Mouse (Mus musculus) embryonic facial prominence, embryonic 10.5 days (tissue): ENCODE data around the gene Traf3ip3. TPM values are rescaled to one million over a fixed set of nuclear protein-coding genes. Genes with fewer than 3 reads are reported as not detected.

Source experiments
- DNase-seq: peaks from one replicate; pipeline ENCODE4 v3.0.0-alpha.2; 2017; ENCODE audit warnings: low spot score
- H3K27ac ChIP-seq: fragments of 300-500 bp; sonication (generic); replicated peaks from 2 replicates; pipeline ENCODE4 v1.5.1; 2016; ENCODE audit warnings: mild to moderate bottlenecking
- H3K27me3 ChIP-seq: fragments of 300-500 bp; sonication (generic); replicated peaks from 2 replicates; pipeline ENCODE4 v1.6.1; 2016; ENCODE audit warnings: low read depth, mild to moderate bottlenecking; ENCODE audit not compliant: poor library complexity, severe bottlenecking
- H3K36me3 ChIP-seq: fragments of 300-500 bp; sonication (generic); replicated peaks from 2 replicates; pipeline ENCODE4 v1.6.1; 2016; ENCODE audit warnings: mild to moderate bottlenecking, moderate library complexity
- H3K4me1 ChIP-seq: fragments of 300-500 bp; sonication (generic); 2 replicates; pipeline ENCODE4 v1.6.1; 2016
- H3K4me3 ChIP-seq: fragments of 300-500 bp; sonication (generic); 2 replicates; pipeline ENCODE4 v1.5.1; 2016; ENCODE audit warnings: mild to moderate bottlenecking, moderate library complexity
- H3K9me3 ChIP-seq: fragments of 300-500 bp; sonication (generic); 2 replicates; pipeline ENCODE4 v1.6.1; 2016; ENCODE audit warnings: mild to moderate bottlenecking
- WGBS: fragments of 180-500 bp; shearing (Covaris S2); methylation state at CpG from one replicate; pipeline ENCODE4 v1.1.7; 2016; 5-methylcytosine and 5-hydroxymethylcytosine counted together
- polyA plus RNA-seq: library from polyadenylated mRNA; unstranded; fragments of >200 nt; fragmentation: Nextera tagmentation; extraction: Ambion mirVana; gene quantifications from 2 replicates; pipeline ENCODE4 v1.2.1, GENCODE M21; 2016

Traf3ip3 gene
- 0.71 and 0.88 TPM in 2 replicates for polyA plus RNA-seq

DNA sequence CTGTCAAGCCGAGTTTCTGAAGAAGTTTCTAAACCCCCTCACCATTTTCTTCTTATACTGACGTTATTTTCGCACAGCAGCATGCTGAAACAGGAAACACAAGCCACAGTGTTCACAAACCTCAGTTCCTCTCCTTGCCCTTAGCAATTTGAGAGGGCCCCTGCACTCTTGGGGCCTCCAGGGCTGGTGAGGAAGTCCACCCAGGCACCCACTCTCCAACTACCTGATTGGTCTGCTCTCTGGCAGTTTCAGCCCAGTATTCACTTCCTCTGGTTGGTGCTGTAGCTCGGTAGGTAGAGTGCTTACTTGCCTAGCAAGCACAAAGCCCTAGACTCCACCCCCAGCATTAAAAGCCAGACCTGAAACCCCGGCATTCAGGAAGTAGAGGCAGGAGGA lies at the start of gene Traf3ip3:
Gene Traf3ip3 (minus strand): TSS at position 321 of the 396 bp plus-strand sequence.
- no peaks in the 10 kb centered on the region for H3K36me3 ChIP-seq
- 61% methylated on average over 5 of the region's 5 CpGs for WGBS
- no peak within 1 kb of the TSS for H3K27ac ChIP-seq
- no peaks in the 10 kb centered on the region for H3K27me3 ChIP-seq
- no peak for DNase-seq
- H3K9me3 ChIP-seq: no peaks in the 10 kb centered on the region
- peaks cover 10% of the 10 kb centered on the region; the same call in 1 of the 2 replicates for H3K4me1 ChIP-seq
- no peak within 1 kb of the TSS for H3K4me3 ChIP-seq

GRCm38 (mm10) chr1:193250026-193250425 lies 48.5 kb upstream of the Traf3ip3 start:
- H3K4me1 ChIP-seq: no peaks in the 10 kb centered on the region
- DNase-seq: no peak
- no peaks in the 10 kb centered on the region for H3K27me3 ChIP-seq
- H3K9me3 ChIP-seq: no peaks in the 10 kb centered on the region
- H3K36me3 ChIP-seq: no peaks in the 10 kb centered on the region
- H3K4me3 ChIP-seq: no peak overlapping the region
- WGBS: 88% methylated on average over 2 of the region's 2 CpGs
- H3K27ac ChIP-seq: no peak overlapping the region

DNA sequence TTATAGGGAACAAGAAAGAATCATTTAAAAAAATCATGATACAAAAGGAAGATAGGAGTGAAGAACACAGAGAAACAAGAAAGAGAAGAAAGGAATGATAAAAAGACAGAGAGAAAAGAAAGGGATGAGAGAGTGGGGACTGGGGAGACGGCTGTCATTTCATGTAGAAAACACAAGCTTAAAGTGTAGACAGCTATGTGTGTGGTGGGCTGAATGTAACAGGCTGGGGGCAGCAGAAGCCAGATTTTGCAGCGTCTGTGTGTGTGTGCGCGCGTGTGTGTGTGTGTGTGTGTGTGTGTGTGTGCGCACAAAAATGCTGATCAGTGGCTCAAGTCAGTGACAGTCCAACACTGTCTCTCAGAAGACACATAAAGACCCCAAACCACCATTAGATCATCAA lies 42.7 kb upstream of the Traf3ip3 start:
- Histone ChIP-seq H3K4me1 (no peaks in the 10 kb centered on the region; the same call in 1 of the 2 replicates), H3K27ac (no peak overlapping the region), H3K4me3 (no peak overlapping the region), H3K36me3 (no peaks in the 10 kb centered on the region), H3K27me3 (no peaks in the 10 kb centered on the region), H3K9me3 (no peaks in the 10 kb centered on the region)
- 89% methylated on average over 6 of the region's 6 CpGs for WGBS
- no peak for DNase-seq

DNA sequence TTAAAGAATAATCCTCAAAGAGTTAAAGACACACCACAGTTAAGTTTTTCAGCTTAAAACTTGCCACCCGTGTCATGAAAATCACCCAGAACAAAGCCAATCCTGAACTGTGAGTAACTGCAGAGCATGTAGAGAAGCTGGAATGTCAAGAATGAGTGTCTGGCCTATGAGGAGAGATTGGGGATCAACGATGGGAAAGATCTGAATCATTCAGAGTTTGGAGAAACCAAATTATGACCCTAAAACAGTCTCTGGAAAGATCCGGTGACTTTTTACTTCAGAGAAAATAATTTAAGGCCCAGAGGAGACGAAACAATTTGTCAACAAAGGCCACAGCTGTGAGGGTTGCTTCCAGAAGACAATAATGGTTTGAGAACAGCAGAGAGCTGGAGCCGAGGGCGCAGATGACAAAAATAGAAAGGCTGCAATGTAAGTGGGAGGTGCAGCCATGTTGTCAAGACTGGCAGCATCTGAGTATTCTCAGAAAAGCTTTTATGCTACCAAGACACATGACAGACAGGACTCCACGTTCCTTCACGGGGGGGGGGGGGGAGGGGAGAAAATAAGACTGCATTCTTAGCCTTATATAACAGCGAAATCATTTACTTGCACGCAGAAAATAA lies 42.2 kb upstream of the Traf3ip3 start:
- WGBS: 68% methylated on average over 10 of the region's 10 CpGs
- Histone ChIP-seq H3K9me3 (no peaks in the 10 kb centered on the region), H3K4me1 (no peaks in the 10 kb centered on the region; the same call in 1 of the 2 replicates), H3K4me3 (no peak overlapping the region), H3K27ac (no peak overlapping the region), H3K27me3 (no peaks in the 10 kb centered on the region), H3K36me3 (no peaks in the 10 kb centered on the region)
- no peak for DNase-seq

GRCm38 (mm10) chr1:193242863-193243262 lies 41.4 kb upstream of the Traf3ip3 start:
- Histone ChIP-seq H3K27me3 (no peaks in the 10 kb centered on the region), H3K4me3 (no peak overlapping the region), H3K9me3 (no peaks in the 10 kb centered on the region), H3K36me3 (no peaks in the 10 kb centered on the region), H3K4me1 (no peaks in the 10 kb centered on the region; the same call in 1 of the 2 replicates), H3K27ac (no peak overlapping the region)
- 69% methylated on average over 4 of the region's 4 CpGs for WGBS
- DNase-seq: no peak

DNA sequence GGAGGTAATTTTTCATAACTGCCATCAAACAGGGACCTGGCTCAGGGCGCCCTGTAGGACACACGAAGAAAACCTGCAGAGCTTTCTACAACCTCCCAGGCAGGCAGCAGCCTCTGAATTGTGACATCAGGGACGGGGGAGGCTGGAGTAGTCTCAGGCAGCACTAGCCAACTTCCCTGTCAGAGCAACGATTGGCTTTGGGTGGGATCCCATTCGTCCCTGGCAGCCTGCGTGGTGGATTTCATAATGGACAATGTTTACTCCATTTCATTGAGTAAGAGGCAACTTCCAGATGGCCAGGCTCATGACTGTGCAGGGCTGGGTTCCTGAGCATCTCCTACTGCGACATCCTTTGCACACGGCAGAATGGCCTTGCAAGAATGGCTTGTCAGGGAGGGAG lies 40.7 kb upstream of the Traf3ip3 start:
- H3K9me3 ChIP-seq: no peaks in the 10 kb centered on the region
- H3K27ac ChIP-seq: no peak overlapping the region
- H3K27me3 ChIP-seq: no peaks in the 10 kb centered on the region
- 87% methylated on average over 8 of the region's 8 CpGs for WGBS
- no peak overlapping the region for H3K4me3 ChIP-seq
- H3K4me1 ChIP-seq: no peaks in the 10 kb centered on the region; the same call in 1 of the 2 replicates
- H3K36me3 ChIP-seq: no peaks in the 10 kb centered on the region
- no peak for DNase-seq

GRCm38 (mm10) chr1:193241436-193241835 lies 39.9 kb upstream of the Traf3ip3 start:
- no peaks in the 10 kb centered on the region for H3K36me3 ChIP-seq
- H3K27me3 ChIP-seq: no peaks in the 10 kb centered on the region
- WGBS: 89% methylated on average over 4 of the region's 4 CpGs
- no peaks in the 10 kb centered on the region for H3K9me3 ChIP-seq
- no peak overlapping the region for H3K27ac ChIP-seq
- no peaks in the 10 kb centered on the region; the same call in 1 of the 2 replicates for H3K4me1 ChIP-seq
- DNase-seq: no peak
- no peak overlapping the region for H3K4me3 ChIP-seq

DNA sequence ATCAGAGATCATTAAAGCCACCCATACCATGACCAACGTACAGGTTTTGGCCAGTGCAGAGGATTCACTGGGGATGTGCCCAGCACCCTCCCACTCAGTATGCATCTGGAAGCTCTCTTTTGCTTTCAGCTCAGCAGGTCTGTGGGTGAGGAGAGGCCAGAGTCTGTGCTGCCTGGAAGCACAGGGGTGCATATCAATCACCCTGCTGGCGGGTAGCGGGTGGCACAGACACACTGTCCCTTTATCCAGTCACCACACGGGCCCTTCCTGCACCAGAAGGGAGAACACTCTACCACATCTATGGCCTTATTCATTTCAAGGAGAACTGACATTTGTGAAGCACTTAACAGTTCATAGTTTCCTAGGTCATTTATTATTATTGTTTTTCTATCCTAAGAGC lies 36.9 kb upstream of the Traf3ip3 start:
- WGBS: 58% methylated on average over 4 of the region's 4 CpGs
- Histone ChIP-seq H3K27me3 (no peaks in the 10 kb centered on the region), H3K36me3 (no peaks in the 10 kb centered on the region), H3K4me1 (no peaks in the 10 kb centered on the region), H3K9me3 (no peaks in the 10 kb centered on the region), H3K27ac (no peak overlapping the region), H3K4me3 (no peak overlapping the region)
- no peak for DNase-seq

GRCm38 (mm10) chr1:193234930-193235329 lies 33.4 kb upstream of the Traf3ip3 start:
- Histone ChIP-seq H3K9me3 (no peaks in the 10 kb centered on the region), H3K27ac (no peak overlapping the region), H3K36me3 (no peaks in the 10 kb centered on the region), H3K27me3 (no peaks in the 10 kb centered on the region), H3K4me1 (peaks cover 5% of the 10 kb centered on the region; the same call in 1 of the 2 replicates), H3K4me3 (no peak overlapping the region)
- 89% methylated on average over 7 of the region's 7 CpGs for WGBS
- DNase-seq: no peak

- DNase-seq: no peak
- Histone ChIP-seq H3K27ac (no peak overlapping the region), H3K9me3 (no peaks in the 10 kb centered on the region), H3K4me3 (no peak overlapping the region), H3K36me3 (no peaks in the 10 kb centered on the region), H3K4me1 (peaks cover 5% of the 10 kb centered on the region; the same call in 1 of the 2 replicates), H3K27me3 (no peaks in the 10 kb centered on the region)
- 87% methylated on average over 2 of the region's 2 CpGs for WGBS
Measured at GRCm38 (mm10) chr1:193234130-193234645, 32.7 kb upstream of the Traf3ip3 start.

GRCm38 (mm10) chr1:193232732-193233131 lies 31.2 kb upstream of the Traf3ip3 start:
- no peak overlapping the region for H3K4me3 ChIP-seq
- no peaks in the 10 kb centered on the region for H3K27me3 ChIP-seq
- DNase-seq: no peak
- no peaks in the 10 kb centered on the region for H3K9me3 ChIP-seq
- H3K27ac ChIP-seq: no peak overlapping the region
- H3K36me3 ChIP-seq: no peaks in the 10 kb centered on the region
- H3K4me1 ChIP-seq: peaks cover 13% of the 10 kb centered on the region; the same call in 1 of the 2 replicates
- 86% methylated on average over 2 of the region's 2 CpGs for WGBS

DNA sequence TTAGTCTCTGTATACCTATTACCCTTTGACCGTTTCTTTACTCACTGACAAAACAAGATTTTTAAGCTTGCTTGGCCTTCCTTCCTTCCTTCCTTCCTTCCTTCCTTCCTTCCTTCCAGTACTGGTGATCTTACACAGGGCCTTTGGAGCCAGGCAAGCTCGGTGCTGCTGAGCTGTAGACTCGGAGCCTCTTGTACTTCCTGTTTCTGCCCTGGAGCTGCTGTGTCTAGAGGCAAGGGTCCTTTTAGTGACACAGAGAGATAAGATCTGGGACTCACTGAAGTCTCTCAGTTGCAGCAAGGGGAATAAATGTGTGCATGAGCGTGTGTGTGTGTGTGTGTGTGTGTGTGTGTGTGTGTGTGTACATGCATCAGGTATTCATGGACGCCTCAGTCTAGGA lies 29.4 kb upstream of the Traf3ip3 start:
- no peaks in the 10 kb centered on the region for H3K27me3 ChIP-seq
- 68% methylated on average over 5 of the region's 5 CpGs for WGBS

GRCm38 (mm10) chr1:193230531-193230930 lies 29.0 kb upstream of the Traf3ip3 start:
- Histone ChIP-seq H3K4me1 (peaks cover 35% of the 10 kb centered on the region), H3K36me3 (no peaks in the 10 kb centered on the region), H3K4me3 (no peak overlapping the region), H3K27me3 (no peaks in the 10 kb centered on the region), H3K27ac (no peak overlapping the region), H3K9me3 (no peaks in the 10 kb centered on the region)
- no peak for DNase-seq
- 89% methylated on average over 3 of the region's 3 CpGs for WGBS

More for the DNA sequence above, 29.4 kb upstream of the Traf3ip3 start:
- H3K4me3 ChIP-seq: no peak overlapping the region
- H3K4me1 ChIP-seq: peaks cover 31% of the 10 kb centered on the region
- H3K36me3 ChIP-seq: no peaks in the 10 kb centered on the region
- H3K27ac ChIP-seq: no peak overlapping the region
- DNase-seq: no peak
- no peaks in the 10 kb centered on the region for H3K9me3 ChIP-seq
